Comparison of ENCODE assay signal across 8 mouse cellular contexts in the genomic region with DNA sequence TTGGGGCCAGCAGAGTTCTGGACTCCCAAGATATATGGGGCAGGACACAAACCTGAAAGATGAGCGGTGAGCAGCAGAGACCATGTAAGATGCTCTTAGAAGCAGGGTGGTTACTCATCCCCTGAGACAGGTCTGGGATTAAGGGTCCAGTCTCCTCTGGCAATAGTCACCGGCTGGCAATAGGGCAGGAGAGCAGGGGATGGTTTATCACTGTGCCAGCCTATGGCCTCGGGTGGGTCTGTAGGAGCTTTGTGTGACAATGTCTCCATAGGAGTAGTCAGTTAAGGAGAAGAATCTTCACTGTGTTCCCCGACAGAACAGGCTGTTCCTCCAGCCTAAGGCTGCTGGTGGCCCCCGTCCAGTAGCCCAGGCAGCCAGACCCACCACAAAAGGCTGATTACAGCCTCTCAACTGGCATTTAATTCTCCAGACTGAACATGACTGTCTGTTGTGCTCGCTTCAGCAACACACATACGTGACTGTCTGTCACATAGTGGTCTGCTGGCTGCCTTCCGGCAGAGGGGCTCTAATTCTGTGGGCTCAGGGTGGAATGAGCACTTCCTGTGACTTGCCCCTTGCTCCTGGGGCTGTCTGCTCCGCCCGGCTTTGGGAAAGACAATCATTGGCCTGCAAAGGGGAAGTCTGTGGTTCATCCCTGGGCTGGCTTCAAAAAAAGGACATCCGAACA. TPM values are rescaled to one million over a fixed set of nuclear protein-coding genes. Genes with fewer than 3 reads are reported as not detected.
A peak's percentile ranks its signal among the peaks of the same experiment; 100 is the strongest.
DNase-seq lines count a peak whose midpoint lies in the region; ATAC-seq lines count a peak whose summit lies in the region.

No protein-coding gene starts in this region.

- H3K4me2 ChIP-seq in hindbrain, embryonic 14.5 days (replicated peaks) = peak overlapping the region; percentile 64
- peak overlapping the region; percentile 24; the same call in 1 of the 2 replicates for H3K4me2 ChIP-seq in midbrain, embryonic 14.5 days (ENCODE audit: low read length)

- no peaks in the 10 kb centered on the region for H3K27me3 ChIP-seq in embryonic facial prominence, embryonic 10.5 days (replicated peaks; ENCODE audit: low read depth, poor library complexity, severe bottlenecking)
- H3K27me3 ChIP-seq in hindbrain, embryonic 14.5 days (ENCODE audit: control insufficient read depth, insufficient read depth, low read length) = no peaks in the 10 kb centered on the region
- no peaks in the 10 kb centered on the region for H3K27me3 ChIP-seq in midbrain, embryonic 14.5 days (ENCODE audit: control insufficient read depth, insufficient read depth, low read length)

- peaks cover 62% of the 10 kb centered on the region for H3K4me1 ChIP-seq in embryonic facial prominence, embryonic 10.5 days
- peaks cover 38% of the 10 kb centered on the region for H3K4me1 ChIP-seq in hindbrain, embryonic 14.5 days (replicated peaks; ENCODE audit: control insufficient read depth, insufficient read depth, low read length)
- peaks cover 33% of the 10 kb centered on the region for H3K4me1 ChIP-seq in midbrain, embryonic 14.5 days (ENCODE audit: control insufficient read depth, insufficient read depth, low read length)

- peak; percentile 38 for DNase-seq in kidney, postnatal 14 days
- DNase-seq in kidney, adult 18-20 months = no peak
- no peak for DNase-seq in embryonic facial prominence, embryonic 10.5 days (ENCODE audit: low spot score)
- DNase-seq in hindbrain, embryonic 14.5 days (ENCODE audit: low spot score) = no peak
- DNase-seq in midbrain, embryonic 14.5 days = no peak
- no peak for DNase-seq in adrenal gland, adult 2 months
- no peak for DNase-seq in thymus, adult 18-20 months
- DNase-seq in testis, postnatal 14 days (ENCODE audit: low spot score) = no peak

- H3K9ac ChIP-seq in hindbrain, embryonic 14.5 days = peak overlapping the region; percentile 0; the same call in 1 of the 2 replicates
- peak overlapping the region; percentile 6; the same call in 1 of the 2 replicates for H3K9ac ChIP-seq in midbrain, embryonic 14.5 days (replicated peaks; ENCODE audit: low read length)

- peak overlapping the region; percentile 36 for H3K27ac ChIP-seq in embryonic facial prominence, embryonic 10.5 days (replicated peaks)
- H3K27ac ChIP-seq in hindbrain, embryonic 14.5 days = 0 out of 2 replicates have a peak overlapping the region, but pooled peaks have one; percentile 27
- H3K27ac ChIP-seq in midbrain, embryonic 14.5 days (replicated peaks; ENCODE audit: low read depth, low read length) = no peak overlapping the region

- H3K36me3 ChIP-seq in embryonic facial prominence, embryonic 10.5 days (replicated peaks) = peaks cover 59% of the 10 kb centered on the region
- H3K36me3 ChIP-seq in hindbrain, embryonic 14.5 days (replicated peaks; ENCODE audit: control insufficient read depth, insufficient read depth) = no peaks in the 10 kb centered on the region
- no peaks in the 10 kb centered on the region for H3K36me3 ChIP-seq in midbrain, embryonic 14.5 days (ENCODE audit: control insufficient read depth, insufficient read depth, low read length)

- WGBS in embryonic facial prominence, embryonic 10.5 days = 77% methylated on average over 11 of the region's 11 CpGs
- 84% methylated on average over 11 of the region's 11 CpGs for WGBS in hindbrain, embryonic 14.5 days
- 85% methylated on average over 11 of the region's 11 CpGs for WGBS in midbrain, embryonic 14.5 days

- peak overlapping the region; percentile 82; the same call in 1 of the 2 replicates for H3K4me3 ChIP-seq in embryonic facial prominence, embryonic 10.5 days
- H3K4me3 ChIP-seq in hindbrain, embryonic 14.5 days (replicated peaks; ENCODE audit: low read length) = no peak overlapping the region
- no peak overlapping the region for H3K4me3 ChIP-seq in midbrain, embryonic 14.5 days (replicated peaks; ENCODE audit: low read depth, low read length)

- no peak for ATAC-seq in hindbrain, embryonic 14.5 days (ENCODE audit: low FRiP score)
- ATAC-seq in midbrain, embryonic 14.5 days (ENCODE audit: low FRiP score, low TSS enrichment) = no peak

- H3K9me3 ChIP-seq in embryonic facial prominence, embryonic 10.5 days = no peaks in the 10 kb centered on the region
- H3K9me3 ChIP-seq in hindbrain, embryonic 14.5 days (ENCODE audit: control insufficient read depth, low read length) = no peaks in the 10 kb centered on the region
- no peaks in the 10 kb centered on the region for H3K9me3 ChIP-seq in midbrain, embryonic 14.5 days (ENCODE audit: control insufficient read depth, low read length)

RNA-seq across cellular contexts. Expression of a gene that starts 3.1 kb away (rescaled TPM):
- 251 and 255 TPM in 2 replicates for polyA plus RNA-seq in embryonic facial prominence, embryonic 10.5 days (2016; fragmentation: Nextera tagmentation; extraction: Ambion mirVana)
- 455 and 483 TPM in 2 replicates for polyA plus RNA-seq in hindbrain, embryonic 14.5 days (2014; fragmentation: Nextera tagmentation; extraction: Ambion mirVana)
- polyA plus RNA-seq in midbrain, embryonic 14.5 days (2014; fragmentation: Nextera tagmentation; extraction: Ambion mirVana) = 316 and 322 TPM in 2 replicates
- total RNA-seq in adrenal gland, adult 2 months (2021) = 100 to 1,000 TPM; 693 to 716 TPM
- polyA plus RNA-seq in adrenal gland, adult 2 months (2012; rRNA removed) = 3,024 and 3,201 TPM in 2 replicates

RNA-seq across cellular contexts. Expression of a gene that starts 13.4 kb away (rescaled TPM):
- 130 and 132 TPM in 2 replicates for polyA plus RNA-seq in embryonic facial prominence, embryonic 10.5 days (2016; fragmentation: Nextera tagmentation; extraction: Ambion mirVana)
- polyA plus RNA-seq in hindbrain, embryonic 14.5 days (2014; fragmentation: Nextera tagmentation; extraction: Ambion mirVana) = 56.8 and 62.8 TPM in 2 replicates
- 70.4 and 102 TPM in 2 replicates for polyA plus RNA-seq in midbrain, embryonic 14.5 days (2014; fragmentation: Nextera tagmentation; extraction: Ambion mirVana)
- total RNA-seq in adrenal gland, adult 2 months (2021) = 10 to 100 TPM; 23.3 to 30.9 TPM
- 120 and 142 TPM in 2 replicates for polyA plus RNA-seq in adrenal gland, adult 2 months (2012; rRNA removed)

RNA-seq across cellular contexts. Expression of a gene that starts 38.8 kb away (rescaled TPM):
- polyA plus RNA-seq in embryonic facial prominence, embryonic 10.5 days (2016; fragmentation: Nextera tagmentation; extraction: Ambion mirVana) = 0.60 and 0.77 TPM in 2 replicates
- polyA plus RNA-seq in hindbrain, embryonic 14.5 days (2014; fragmentation: Nextera tagmentation; extraction: Ambion mirVana) = 1.9 and 2.3 TPM in 2 replicates
- 0.40 and 1.3 TPM in 2 replicates for polyA plus RNA-seq in midbrain, embryonic 14.5 days (2014; fragmentation: Nextera tagmentation; extraction: Ambion mirVana)
- under 1 TPM; 0.23 to 0.24 TPM for total RNA-seq in adrenal gland, adult 2 months (2021)
- polyA plus RNA-seq in adrenal gland, adult 2 months (2012; rRNA removed) = 0.40 and 0.48 TPM in 2 replicates

RNA-seq across cellular contexts. Expression of a gene that starts 50.5 kb away (rescaled TPM):
- 1.0 and 1.5 TPM in 2 replicates for polyA plus RNA-seq in embryonic facial prominence, embryonic 10.5 days (2016; fragmentation: Nextera tagmentation; extraction: Ambion mirVana)
- 0.94 and 1.3 TPM in 2 replicates for polyA plus RNA-seq in hindbrain, embryonic 14.5 days (2014; fragmentation: Nextera tagmentation; extraction: Ambion mirVana)
- 1.2 and 2.0 TPM in 2 replicates for polyA plus RNA-seq in midbrain, embryonic 14.5 days (2014; fragmentation: Nextera tagmentation; extraction: Ambion mirVana)
- total RNA-seq in adrenal gland, adult 2 months (2021) = 1 to 10 TPM; 1.9 to 4.1 TPM
- 14.2 and 17.2 TPM in 2 replicates for polyA plus RNA-seq in adrenal gland, adult 2 months (2012; rRNA removed)

RNA-seq across cellular contexts. Expression of a gene that starts 50.8 kb away (rescaled TPM):
- 4.4 and 4.6 TPM in 2 replicates for polyA plus RNA-seq in embryonic facial prominence, embryonic 10.5 days (2016; fragmentation: Nextera tagmentation; extraction: Ambion mirVana)
- 0.43 and 0.82 TPM in 2 replicates for polyA plus RNA-seq in hindbrain, embryonic 14.5 days (2014; fragmentation: Nextera tagmentation; extraction: Ambion mirVana)
- polyA plus RNA-seq in midbrain, embryonic 14.5 days (2014; fragmentation: Nextera tagmentation; extraction: Ambion mirVana) = 0.27 and 0.57 TPM in 2 replicates
- under 1 TPM; 0.49 to 0.62 TPM for total RNA-seq in adrenal gland, adult 2 months (2021)
- polyA plus RNA-seq in adrenal gland, adult 2 months (2012; rRNA removed) = 0.83 and 1.4 TPM in 2 replicates
